Mouse (Mus musculus): ENCODE results near the gene Abca17. TPM values are rescaled to one million over a fixed set of nuclear protein-coding genes. Genes with fewer than 3 reads are reported as not detected.

Gene Abca17
- polyA plus RNA-seq, 1 experiment from 2014 or later: 0.22 TPM

GRCm38 (mm10) chr17:24289338-24289737 is 61.5 kb downstream of the Abca17 start:
- Histone ChIP-seq H3K27ac (ENCODE audit: low read length) (no peak overlapping the region), H3K4me2 (replicated peaks; ENCODE audit: low read depth, low read length) (no peak overlapping the region), H3K36me3 (ENCODE audit: insufficient read depth, low read length) (no peaks in the 10 kb centered on the region), H3K4me3 (ENCODE audit: low read length) (no peak overlapping the region), H3K4me1 (ENCODE audit: insufficient read depth, low read length) (no peaks in the 10 kb centered on the region), H3K9ac (replicated peaks; ENCODE audit: low read length) (no peak overlapping the region), H3K9me3 (ENCODE audit: low read length) (no peaks in the 10 kb centered on the region), H3K27me3 (ENCODE audit: insufficient read depth, low read length) (no peaks in the 10 kb centered on the region)
- no peak for ATAC-seq (ENCODE audit: low FRiP score, low TSS enrichment)
- WGBS: 91% methylated on average over 5 of the region's 5 CpGs

- Histone ChIP-seq H3K4me3 (ENCODE audit: low read length) (no peak overlapping the region), H3K9me3 (ENCODE audit: low read length) (no peaks in the 10 kb centered on the region), H3K27ac (ENCODE audit: low read length) (no peak overlapping the region), H3K4me1 (ENCODE audit: insufficient read depth, low read length) (no peaks in the 10 kb centered on the region), H3K36me3 (ENCODE audit: insufficient read depth, low read length) (no peaks in the 10 kb centered on the region), H3K4me2 (replicated peaks; ENCODE audit: low read depth, low read length) (no peak overlapping the region), H3K9ac (replicated peaks; ENCODE audit: low read length) (no peak overlapping the region), H3K27me3 (ENCODE audit: insufficient read depth, low read length) (no peaks in the 10 kb centered on the region)
- 84% methylated on average over 9 of the region's 9 CpGs for WGBS
- no peak for ATAC-seq (ENCODE audit: low FRiP score, low TSS enrichment)
Observed at GRCm38 (mm10) chr17:24288477-24288876, 62.4 kb downstream of the Abca17 start.

GRCm38 (mm10) chr17:24285680-24286079 is 65.2 kb downstream of the Abca17 start:
- Histone ChIP-seq H3K9ac (replicated peaks; ENCODE audit: low read length) (no peak overlapping the region), H3K9me3 (ENCODE audit: low read length) (no peaks in the 10 kb centered on the region), H3K27ac (ENCODE audit: low read length) (no peak overlapping the region), H3K4me1 (ENCODE audit: insufficient read depth, low read length) (no peaks in the 10 kb centered on the region), H3K4me2 (replicated peaks; ENCODE audit: low read depth, low read length) (no peak overlapping the region), H3K4me3 (ENCODE audit: low read length) (no peak overlapping the region), H3K36me3 (ENCODE audit: insufficient read depth, low read length) (no peaks in the 10 kb centered on the region), H3K27me3 (ENCODE audit: insufficient read depth, low read length) (no peaks in the 10 kb centered on the region)
- no peak for ATAC-seq (ENCODE audit: low FRiP score, low TSS enrichment)
- WGBS: 72% methylated on average over 3 of the region's 3 CpGs

GRCm38 (mm10) chr17:24283266-24283818 is 67.5 kb downstream of the Abca17 start:
- ATAC-seq (ENCODE audit: low FRiP score, low TSS enrichment): no peak
- H3K27me3 ChIP-seq (ENCODE audit: insufficient read depth, low read length): no peaks in the 10 kb centered on the region
- no peak overlapping the region for H3K27ac ChIP-seq (ENCODE audit: low read length)
- H3K4me3 ChIP-seq (ENCODE audit: low read length): no peak overlapping the region
- no peak overlapping the region for H3K4me2 ChIP-seq (replicated peaks; ENCODE audit: low read depth, low read length)
- H3K36me3 ChIP-seq (ENCODE audit: insufficient read depth, low read length): no peaks in the 10 kb centered on the region
- H3K4me1 ChIP-seq (ENCODE audit: insufficient read depth, low read length): no peaks in the 10 kb centered on the region
- H3K9ac ChIP-seq (replicated peaks; ENCODE audit: low read length): no peak overlapping the region
- WGBS: 63% methylated on average over 9 of the region's 9 CpGs
- H3K9me3 ChIP-seq (ENCODE audit: low read length): no peaks in the 10 kb centered on the region

- Histone ChIP-seq H3K9me3 (ENCODE audit: low read length) (peaks cover under 1% of the 10 kb centered on the region), H3K27me3 (ENCODE audit: insufficient read depth, low read length) (no peaks in the 10 kb centered on the region), H3K4me1 (ENCODE audit: insufficient read depth, low read length) (no peaks in the 10 kb centered on the region), H3K4me3 (ENCODE audit: low read length) (no peak overlapping the region), H3K27ac (ENCODE audit: low read length) (no peak overlapping the region), H3K4me2 (replicated peaks; ENCODE audit: low read depth, low read length) (no peak overlapping the region), H3K9ac (replicated peaks; ENCODE audit: low read length) (no peak overlapping the region), H3K36me3 (ENCODE audit: insufficient read depth, low read length) (no peaks in the 10 kb centered on the region)
- no peak for ATAC-seq (ENCODE audit: low FRiP score, low TSS enrichment)
- 70% methylated on average over 4 of the region's 4 CpGs for WGBS
Observed at GRCm38 (mm10) chr17:24282637-24283036, 68.2 kb downstream of the Abca17 start.

- H3K27ac ChIP-seq (ENCODE audit: low read length): no peak overlapping the region
- H3K27me3 ChIP-seq (ENCODE audit: insufficient read depth, low read length): no peaks in the 10 kb centered on the region
- no peaks in the 10 kb centered on the region for H3K36me3 ChIP-seq (ENCODE audit: insufficient read depth, low read length)
- no peaks in the 10 kb centered on the region for H3K4me1 ChIP-seq (ENCODE audit: insufficient read depth, low read length)
- H3K9ac ChIP-seq (replicated peaks; ENCODE audit: low read length): no peak overlapping the region
- no peak overlapping the region for H3K4me3 ChIP-seq (ENCODE audit: low read length)
- 75% methylated on average over 4 of the region's 4 CpGs for WGBS
- H3K4me2 ChIP-seq (replicated peaks; ENCODE audit: low read depth, low read length): no peak overlapping the region
- no peak for ATAC-seq (ENCODE audit: low FRiP score, low TSS enrichment)
- H3K9me3 ChIP-seq (ENCODE audit: low read length): peaks cover 7% of the 10 kb centered on the region
Observed at GRCm38 (mm10) chr17:24279907-24280306, 71.0 kb downstream of the Abca17 start.

GRCm38 (mm10) chr17:24267133-24267532 is 83.7 kb downstream of the Abca17 start:
- no peak overlapping the region for H3K4me3 ChIP-seq (ENCODE audit: low read length)
- no peaks in the 10 kb centered on the region for H3K36me3 ChIP-seq (ENCODE audit: insufficient read depth, low read length)
- no peaks in the 10 kb centered on the region for H3K9me3 ChIP-seq (ENCODE audit: low read length)
- H3K4me1 ChIP-seq (ENCODE audit: insufficient read depth, low read length): no peaks in the 10 kb centered on the region
- H3K4me2 ChIP-seq (replicated peaks; ENCODE audit: low read depth, low read length): no peak overlapping the region
- 86% methylated on average over 1 of the region's 1 CpGs for WGBS
- no peak overlapping the region for H3K9ac ChIP-seq (replicated peaks; ENCODE audit: low read length)
- no peaks in the 10 kb centered on the region for H3K27me3 ChIP-seq (ENCODE audit: insufficient read depth, low read length)
- ATAC-seq (ENCODE audit: low FRiP score, low TSS enrichment): no peak
- no peak overlapping the region for H3K27ac ChIP-seq (ENCODE audit: low read length)

- no peak overlapping the region for H3K27ac ChIP-seq (ENCODE audit: low read length)
- H3K9me3 ChIP-seq (ENCODE audit: low read length): no peaks in the 10 kb centered on the region
- ATAC-seq (ENCODE audit: low FRiP score, low TSS enrichment): no peak
- no peak overlapping the region for H3K4me2 ChIP-seq (replicated peaks; ENCODE audit: low read depth, low read length)
- 70% methylated on average over 2 of the region's 2 CpGs for WGBS
- no peaks in the 10 kb centered on the region for H3K36me3 ChIP-seq (ENCODE audit: insufficient read depth, low read length)
- H3K9ac ChIP-seq (replicated peaks; ENCODE audit: low read length): no peak overlapping the region
- no peaks in the 10 kb centered on the region for H3K27me3 ChIP-seq (ENCODE audit: insufficient read depth, low read length)
- H3K4me3 ChIP-seq (ENCODE audit: low read length): no peak overlapping the region
- H3K4me1 ChIP-seq (ENCODE audit: insufficient read depth, low read length): no peaks in the 10 kb centered on the region
Observed at GRCm38 (mm10) chr17:24264766-24265165, 86.1 kb downstream of the Abca17 start.

- no peaks in the 10 kb centered on the region for H3K9me3 ChIP-seq (ENCODE audit: low read length)
- no peak overlapping the region for H3K27ac ChIP-seq (ENCODE audit: low read length)
- H3K4me1 ChIP-seq (ENCODE audit: insufficient read depth, low read length): no peaks in the 10 kb centered on the region
- no peak overlapping the region for H3K9ac ChIP-seq (replicated peaks; ENCODE audit: low read length)
- H3K4me2 ChIP-seq (replicated peaks; ENCODE audit: low read depth, low read length): no peak overlapping the region
- no peaks in the 10 kb centered on the region for H3K36me3 ChIP-seq (ENCODE audit: insufficient read depth, low read length)
- H3K4me3 ChIP-seq (ENCODE audit: low read length): no peak overlapping the region
- H3K27me3 ChIP-seq (ENCODE audit: insufficient read depth, low read length): no peaks in the 10 kb centered on the region
- ATAC-seq (ENCODE audit: low FRiP score, low TSS enrichment): no peak
- WGBS: 60% methylated on average over 4 of the region's 4 CpGs
Observed at GRCm38 (mm10) chr17:24260516-24260915, 90.4 kb downstream of the Abca17 start.

- ATAC-seq (ENCODE audit: low FRiP score, low TSS enrichment): no peak
- H3K9ac ChIP-seq (replicated peaks; ENCODE audit: low read length): no peak overlapping the region
- no peaks in the 10 kb centered on the region for H3K4me1 ChIP-seq (ENCODE audit: insufficient read depth, low read length)
- H3K4me3 ChIP-seq (ENCODE audit: low read length): no peak overlapping the region
- H3K9me3 ChIP-seq (ENCODE audit: low read length): no peaks in the 10 kb centered on the region
- H3K27me3 ChIP-seq (ENCODE audit: insufficient read depth, low read length): no peaks in the 10 kb centered on the region
- no peak overlapping the region for H3K4me2 ChIP-seq (replicated peaks; ENCODE audit: low read depth, low read length)
- H3K27ac ChIP-seq (ENCODE audit: low read length): no peak overlapping the region
- 63% methylated on average over 5 of the region's 5 CpGs for WGBS
- no peaks in the 10 kb centered on the region for H3K36me3 ChIP-seq (ENCODE audit: insufficient read depth, low read length)
Observed at GRCm38 (mm10) chr17:24259702-24260101, 91.2 kb downstream of the Abca17 start.
